Mouse (Mus musculus): ENCODE measurements around the gene Olfr1152. TPM values are rescaled to one million over a fixed set of nuclear protein-coding genes. Genes with fewer than 3 reads are reported as not detected.

Gene Olfr1152
- total RNA-seq (2022) = not detected

- DNase-seq (ENCODE audit: low spot score in 2 of 2) = no peak
Measured at GRCm38 (mm10) chr2:87866192-87866591, at the start of gene Olfr1152. Olfr1152 (plus strand) TSS chr2:87866492.

- DNase-seq (ENCODE audit: low spot score in 2 of 2) = no peak
Measured at GRCm38 (mm10) chr2:87830233-87830632, 36.1 kb upstream of the Olfr1152 start, which contains the start of gene Olfr1148. Olfr1148 (plus strand) TSS chr2:87830533.

- no peak for DNase-seq (ENCODE audit: low spot score in 2 of 2)
Measured at GRCm38 (mm10) chr2:87843693-87844092, 22.6 kb upstream of the Olfr1152 start, which contains the start of gene Olfr1150-ps1. Olfr1150-ps1 (plus strand) TSS chr2:87843993.

GRCm38 (mm10) chr2:87855562-87855961 lies 10.7 kb upstream of the Olfr1152 start, which contains the start of gene Olfr1151:
Olfr1151 (plus strand) TSS chr2:87855862.
- no peak for DNase-seq (ENCODE audit: low spot score in 2 of 2)

GRCm38 (mm10) chr2:87894662-87895061 lies 28.4 kb downstream of the Olfr1152 start, which contains the start of gene Olfr1153:
Olfr1153 (plus strand) TSS chr2:87894962.
- DNase-seq (ENCODE audit: low spot score in 2 of 2) = no peak

GRCm38 (mm10) chr2:87905066-87905465 lies 38.8 kb downstream of the Olfr1152 start, which contains the start of gene Olfr1154:
Olfr1154 (minus strand) TSS chr2:87905166.
- DNase-seq (ENCODE audit: low spot score in 2 of 2) = no peak

Other genes starting within 250 kb of the Olfr1152 start
- not detected for gene Olfr1131, start 239.4 kb upstream of the Olfr1152 start, total RNA-seq (2022)
- gene Olfr1132, start 229.0 kb upstream of the Olfr1152 start, total RNA-seq (2022) = not detected
- not detected for gene Olfr1133, start 219.1 kb upstream of the Olfr1152 start, total RNA-seq (2022)
- gene Olfr1134, start 208.0 kb upstream of the Olfr1152 start, total RNA-seq (2022) = not detected
- gene Olfr1135, start 192.8 kb upstream of the Olfr1152 start, total RNA-seq (2022) = not detected
- not detected for gene Olfr1136, start 172.5 kb upstream of the Olfr1152 start, total RNA-seq (2022)
- gene Olfr1137, start 153.3 kb upstream of the Olfr1152 start, total RNA-seq (2022) = not detected
- gene Olfr1138, start 126.5 kb upstream of the Olfr1152 start, total RNA-seq (2022) = not detected
- gene Olfr1140, start 122.7 kb upstream of the Olfr1152 start, total RNA-seq (2022) = not detected
- not detected for gene Olfr1141, start 112.5 kb upstream of the Olfr1152 start, total RNA-seq (2022)
- not detected for gene Olfr152, start 87.0 kb upstream of the Olfr1152 start, total RNA-seq (2022)
- not detected for gene Olfr1143, start 65.9 kb upstream of the Olfr1152 start, total RNA-seq (2022)
- gene Olfr1145, start 56.7 kb upstream of the Olfr1152 start, total RNA-seq (2022) = not detected
- not detected for gene Olfr1148, start 36.0 kb upstream of the Olfr1152 start, total RNA-seq (2022)
- not detected for gene Olfr1150-ps1, start 22.5 kb upstream of the Olfr1152 start, total RNA-seq (2022)
- not detected for gene Olfr1151, start 10.6 kb upstream of the Olfr1152 start, total RNA-seq (2022)
- gene Olfr1153, start 28.5 kb downstream of the Olfr1152 start, total RNA-seq (2022) = not detected
- gene Olfr1154, start 38.7 kb downstream of the Olfr1152 start, total RNA-seq (2022) = not detected
- gene Olfr1155, start 78.6 kb downstream of the Olfr1152 start, total RNA-seq (2022) = not detected
- gene Olfr1156, start 86.6 kb downstream of the Olfr1152 start, total RNA-seq (2022) = not detected
- not detected for gene Olfr1157, start 101.8 kb downstream of the Olfr1152 start, total RNA-seq (2022)
- gene Olfr74, start 108.2 kb downstream of the Olfr1152 start, total RNA-seq (2022) = not detected
- not detected for gene Olfr1158, start 123.6 kb downstream of the Olfr1152 start, total RNA-seq (2022)
- not detected for gene Olfr1160, start 141.8 kb downstream of the Olfr1152 start, total RNA-seq (2022)
- gene Olfr1161, start 156.3 kb downstream of the Olfr1152 start, total RNA-seq (2022) = not detected
- not detected for gene Olfr73, start 171.2 kb downstream of the Olfr1152 start, total RNA-seq (2022)
- not detected for gene Olfr1162, start 184.6 kb downstream of the Olfr1152 start, total RNA-seq (2022)
- not detected for gene Olfr1163, start 205.3 kb downstream of the Olfr1152 start, total RNA-seq (2022)
- not detected for gene Olfr1164, start 227.5 kb downstream of the Olfr1152 start, total RNA-seq (2022)